Mouse (Mus musculus): ENCODE measurements around the gene Cntn5. TPM values are rescaled to one million over a fixed set of nuclear protein-coding genes. Genes with fewer than 3 reads are reported as not detected.

The Cntn5 gene
- polyA plus RNA-seq, 1 experiment from 2014 or later = 0.63 TPM

GRCm38 (mm10) chr9:9781157-9781884 is 1123.3 kb downstream of the Cntn5 start:
- no peak for DNase-seq (ENCODE audit: low spot score)
- H3K36me3 ChIP-seq = no peaks in the 10 kb centered on the region
- no peak overlapping the region for H3K27ac ChIP-seq (replicated peaks)
- no peak overlapping the region for H3K4me3 ChIP-seq
- no peaks in the 10 kb centered on the region for H3K27me3 ChIP-seq (ENCODE audit: low read depth, poor library complexity, severe bottlenecking)
- 81% methylated on average over 9 of the region's 9 CpGs for WGBS
- no peaks in the 10 kb centered on the region for H3K9me3 ChIP-seq (replicated peaks)
- H3K4me1 ChIP-seq = no peaks in the 10 kb centered on the region

DNA sequence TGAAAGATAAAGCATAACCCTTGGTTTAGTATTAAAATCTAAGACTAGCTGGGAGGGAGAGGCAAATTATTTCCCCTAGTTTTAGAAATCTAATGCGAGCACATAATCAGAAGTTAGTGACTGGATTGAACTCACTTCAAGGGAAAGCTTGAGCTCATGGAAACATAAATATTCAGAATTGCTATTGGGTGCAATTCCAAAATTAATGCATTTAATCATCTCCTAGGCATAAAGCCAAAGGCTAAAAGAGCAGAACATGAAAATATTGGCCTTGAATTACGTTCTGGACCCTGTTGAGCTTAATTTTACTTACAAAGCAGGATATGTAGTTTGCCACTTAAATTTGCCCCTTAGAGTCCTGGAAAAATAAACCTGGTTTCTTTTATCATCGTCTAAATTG is 1124.9 kb downstream of the Cntn5 start:
- no peaks in the 10 kb centered on the region for H3K4me1 ChIP-seq
- no peaks in the 10 kb centered on the region for H3K27me3 ChIP-seq (ENCODE audit: low read depth, poor library complexity, severe bottlenecking)
- 88% methylated on average over 3 of the region's 3 CpGs for whole genome bisulfite sequencing

GRCm38 (mm10) chr9:9770777-9771176 is 1133.8 kb downstream of the Cntn5 start:
- DNase-seq (ENCODE audit: low spot score) = no peak
- Histone ChIP-seq H3K4me1 (no peaks in the 10 kb centered on the region), H3K36me3 (no peaks in the 10 kb centered on the region), H3K9me3 (replicated peaks) (no peaks in the 10 kb centered on the region), H3K27me3 (ENCODE audit: low read depth, poor library complexity, severe bottlenecking) (no peaks in the 10 kb centered on the region), H3K27ac (replicated peaks) (no peak overlapping the region), H3K4me3 (no peak overlapping the region)
- WGBS = 78% methylated on average over 2 of the region's 2 CpGs

More for the DNA sequence above, 1124.9 kb downstream of the Cntn5 start:
- Histone ChIP-seq H3K36me3 (no peaks in the 10 kb centered on the region), H3K27ac (replicated peaks) (no peak overlapping the region), H3K4me3 (no peak overlapping the region), H3K9me3 (replicated peaks) (no peaks in the 10 kb centered on the region)
- DNase-seq (ENCODE audit: low spot score) = no peak

- Histone ChIP-seq H3K36me3 (no peaks in the 10 kb centered on the region), H3K4me1 (no peaks in the 10 kb centered on the region), H3K27me3 (ENCODE audit: low read depth, poor library complexity, severe bottlenecking) (no peaks in the 10 kb centered on the region), H3K27ac (replicated peaks) (no peak overlapping the region), H3K4me3 (no peak overlapping the region), H3K9me3 (replicated peaks) (no peaks in the 10 kb centered on the region)
- DNase-seq (ENCODE audit: low spot score) = no peak
These were observed 1134.9 kb downstream of the Cntn5 start for GRCm38 (mm10) chr9:9769659-9770058.

DNA sequence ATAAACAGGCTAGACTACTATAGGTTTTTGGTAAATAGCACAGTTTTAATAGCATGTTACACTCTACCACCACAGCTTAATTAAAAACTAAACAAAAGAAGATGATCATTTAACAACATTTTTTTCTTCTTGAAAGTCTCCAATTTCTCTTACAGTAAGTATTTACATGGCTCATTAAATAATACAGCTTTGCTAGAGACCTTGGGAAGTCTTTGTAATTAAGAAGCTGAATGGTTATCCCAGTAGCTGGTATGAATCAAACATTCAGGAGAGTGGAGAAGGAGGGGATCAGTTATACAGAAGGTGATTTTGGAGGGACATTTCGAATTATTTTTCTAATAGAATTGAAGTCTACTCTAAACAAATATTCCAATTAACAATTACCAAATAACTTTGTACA is 1186.4 kb downstream of the Cntn5 start:
- no peaks in the 10 kb centered on the region for H3K9me3 ChIP-seq (replicated peaks)
- H3K4me3 ChIP-seq = no peak overlapping the region
- no peaks in the 10 kb centered on the region for H3K27me3 ChIP-seq (ENCODE audit: low read depth, poor library complexity, severe bottlenecking)
- H3K4me1 ChIP-seq = no peaks in the 10 kb centered on the region
- no peaks in the 10 kb centered on the region for H3K36me3 ChIP-seq
- no peak overlapping the region for H3K27ac ChIP-seq (replicated peaks)
- 83% methylated on average over 1 of the region's 1 CpGs for WGBS
- DNase-seq (ENCODE audit: low spot score) = no peak

GRCm38 (mm10) chr9:9708671-9709070 is 1195.9 kb downstream of the Cntn5 start:
- Histone ChIP-seq H3K27ac (replicated peaks) (no peak overlapping the region), H3K4me3 (no peak overlapping the region), H3K4me1 (no peaks in the 10 kb centered on the region), H3K9me3 (replicated peaks) (no peaks in the 10 kb centered on the region), H3K36me3 (no peaks in the 10 kb centered on the region), H3K27me3 (ENCODE audit: low read depth, poor library complexity, severe bottlenecking) (no peaks in the 10 kb centered on the region)
- DNase-seq (ENCODE audit: low spot score) = no peak
- WGBS = 91% methylated on average over 5 of the region's 5 CpGs

DNA sequence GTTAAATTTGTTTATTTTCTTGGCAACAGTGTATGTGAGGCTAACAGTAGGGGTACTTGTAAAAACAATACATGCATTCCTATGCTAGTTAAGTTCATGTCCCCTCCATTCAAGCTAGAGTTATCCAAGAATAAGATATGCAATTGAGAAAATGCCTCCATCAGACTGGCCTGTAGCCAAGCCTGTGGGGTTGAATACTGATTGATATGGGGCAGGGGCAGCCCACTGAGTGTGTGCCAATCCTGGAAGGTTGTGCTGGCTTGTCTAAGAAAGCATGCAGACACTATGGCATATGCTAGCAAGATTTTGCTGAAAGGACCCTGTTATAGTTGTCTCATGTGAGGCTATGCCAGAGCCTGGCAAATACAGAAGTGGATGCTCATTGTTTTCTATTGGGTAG is 1196.8 kb downstream of the Cntn5 start:
- no peak for DNase-seq (ENCODE audit: low spot score)
- H3K9me3 ChIP-seq (replicated peaks) = no peaks in the 10 kb centered on the region
- H3K27me3 ChIP-seq (ENCODE audit: low read depth, poor library complexity, severe bottlenecking) = no peaks in the 10 kb centered on the region
- H3K27ac ChIP-seq (replicated peaks) = no peak overlapping the region
- H3K4me3 ChIP-seq = no peak overlapping the region
- no peaks in the 10 kb centered on the region for H3K4me1 ChIP-seq
- H3K36me3 ChIP-seq = no peaks in the 10 kb centered on the region

DNA sequence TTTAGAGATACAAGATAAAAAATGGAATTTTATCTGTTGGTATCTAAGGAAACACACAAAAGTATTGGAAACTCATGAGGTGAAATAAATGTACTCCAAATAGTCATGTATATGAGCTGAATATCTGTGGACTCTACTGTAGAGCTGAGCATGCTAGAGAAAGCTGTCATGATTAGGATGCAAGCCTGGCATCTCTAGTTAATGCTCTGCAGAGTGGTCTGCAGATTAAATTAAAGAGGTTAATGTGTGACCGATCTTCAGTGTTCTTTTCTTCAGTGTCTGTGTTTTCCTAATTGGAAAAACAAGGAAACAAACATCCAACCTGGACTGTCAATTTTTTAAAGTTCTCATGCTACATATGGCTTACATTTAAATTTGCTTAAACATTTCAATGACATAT is 1199.4 kb downstream of the Cntn5 start:
- 90% methylated on average over 1 of the region's 1 CpGs for WGBS
- no peak overlapping the region for H3K27ac ChIP-seq (replicated peaks)
- no peaks in the 10 kb centered on the region for H3K4me1 ChIP-seq
- H3K36me3 ChIP-seq = no peaks in the 10 kb centered on the region
- no peak for DNase-seq (ENCODE audit: low spot score)
- no peaks in the 10 kb centered on the region for H3K9me3 ChIP-seq (replicated peaks)
- no peaks in the 10 kb centered on the region for H3K27me3 ChIP-seq (ENCODE audit: low read depth, poor library complexity, severe bottlenecking)
- no peak overlapping the region for H3K4me3 ChIP-seq

DNA sequence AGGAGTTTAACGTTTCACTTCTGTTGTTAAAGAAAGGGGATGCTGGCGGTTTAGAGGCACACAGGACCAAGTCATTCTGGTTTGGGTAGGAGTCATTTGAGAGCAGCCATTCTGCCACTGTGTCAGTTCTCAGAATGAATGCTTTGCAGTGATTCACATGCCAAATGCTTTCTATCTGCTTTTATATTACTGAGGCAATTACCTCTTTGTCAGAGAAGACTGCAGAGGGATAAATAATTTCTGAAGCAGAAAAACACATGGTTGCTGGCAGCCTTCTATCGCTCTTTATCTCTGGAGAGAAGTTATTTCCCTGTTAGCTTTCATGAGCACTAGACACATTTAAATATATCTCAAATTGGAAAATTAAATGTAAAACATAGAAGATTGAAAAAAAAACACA is 1207.9 kb downstream of the Cntn5 start:
- no peaks in the 10 kb centered on the region for H3K9me3 ChIP-seq (replicated peaks)
- H3K27me3 ChIP-seq (ENCODE audit: low read depth, poor library complexity, severe bottlenecking) = no peaks in the 10 kb centered on the region
- DNase-seq (ENCODE audit: low spot score) = no peak
- H3K4me1 ChIP-seq = no peaks in the 10 kb centered on the region
- H3K36me3 ChIP-seq = no peaks in the 10 kb centered on the region
- 85% methylated on average over 3 of the region's 3 CpGs for WGBS
- H3K4me3 ChIP-seq = no peak overlapping the region
- no peak overlapping the region for H3K27ac ChIP-seq (replicated peaks)

DNA sequence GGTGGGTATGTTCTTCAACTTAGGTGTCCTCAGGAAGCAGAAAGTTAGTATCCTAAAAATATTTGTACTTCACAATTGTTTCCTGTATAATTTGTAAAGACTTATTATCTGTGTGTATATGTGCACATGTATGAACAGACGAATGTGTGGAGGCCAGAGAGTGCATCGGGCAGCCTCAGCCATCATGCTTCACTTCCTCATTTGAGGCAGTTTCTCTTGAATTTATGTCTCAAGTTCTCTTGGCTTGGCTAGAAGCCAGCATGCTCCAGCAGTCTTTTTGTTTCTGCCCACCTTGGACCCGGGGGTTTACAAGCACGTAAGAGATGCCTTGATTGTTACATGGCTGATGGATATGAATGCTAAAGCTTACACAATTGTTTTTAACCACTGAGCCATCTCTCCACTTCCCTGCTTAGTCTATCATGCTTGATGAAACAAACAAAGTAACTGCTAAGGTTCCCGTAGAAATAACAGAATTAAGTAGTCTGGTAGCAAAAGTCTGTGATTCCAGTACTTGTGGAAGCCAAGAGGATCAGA is 1222.2 kb downstream of the Cntn5 start:
- Histone ChIP-seq H3K4me1 (no peaks in the 10 kb centered on the region; the same call in 1 of the 2 replicates), H3K27me3 (ENCODE audit: low read depth, poor library complexity, severe bottlenecking) (no peaks in the 10 kb centered on the region), H3K27ac (replicated peaks) (no peak overlapping the region), H3K4me3 (no peak overlapping the region), H3K36me3 (no peaks in the 10 kb centered on the region), H3K9me3 (replicated peaks) (no peaks in the 10 kb centered on the region)
- no peak for DNase-seq (ENCODE audit: low spot score)
- WGBS = 58% methylated on average over 5 of the region's 5 CpGs

- no peak overlapping the region for H3K4me3 ChIP-seq
- WGBS = 83% methylated on average over 4 of the region's 4 CpGs
These were observed 1228.5 kb downstream of the Cntn5 start for GRCm38 (mm10) chr9:9676078-9676477.

DNA sequence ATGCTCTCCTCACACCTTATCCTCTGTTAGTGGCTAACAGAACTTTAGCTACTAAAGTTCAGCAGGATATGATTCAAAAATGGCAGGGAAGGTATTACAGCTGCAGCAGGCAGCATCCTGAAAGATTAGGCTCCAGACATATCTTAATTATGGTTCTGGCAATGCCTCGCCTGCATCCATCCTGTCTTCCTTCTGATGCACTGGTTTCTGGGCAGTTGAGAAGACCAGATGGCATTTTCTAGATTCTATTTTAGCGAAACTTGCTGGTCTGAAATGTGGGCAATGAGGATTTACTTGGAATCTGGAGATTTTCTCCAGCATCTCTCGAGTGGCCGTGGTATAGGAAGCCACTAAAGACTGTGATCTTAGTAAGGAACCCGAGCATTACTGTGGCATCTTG is 1230.0 kb downstream of the Cntn5 start:
- WGBS = 87% methylated on average over 5 of the region's 5 CpGs
- Histone ChIP-seq H3K4me3 (no peak overlapping the region), H3K4me1 (peaks cover 11% of the 10 kb centered on the region; the same call in 1 of the 2 replicates), H3K9me3 (replicated peaks) (no peaks in the 10 kb centered on the region), H3K27ac (replicated peaks) (no peak overlapping the region), H3K36me3 (no peaks in the 10 kb centered on the region), H3K27me3 (ENCODE audit: low read depth, poor library complexity, severe bottlenecking) (no peaks in the 10 kb centered on the region)
- no peak for DNase-seq (ENCODE audit: low spot score)

More at GRCm38 (mm10) chr9:9676078-9676477, 1228.5 kb downstream of the Cntn5 start:
- DNase-seq (ENCODE audit: low spot score) = no peak
- H3K27ac ChIP-seq (replicated peaks) = no peak overlapping the region
- H3K36me3 ChIP-seq = no peaks in the 10 kb centered on the region
- H3K9me3 ChIP-seq (replicated peaks) = no peaks in the 10 kb centered on the region
- H3K27me3 ChIP-seq (ENCODE audit: low read depth, poor library complexity, severe bottlenecking) = no peaks in the 10 kb centered on the region
- peaks cover 11% of the 10 kb centered on the region; the same call in 1 of the 2 replicates for H3K4me1 ChIP-seq

DNA sequence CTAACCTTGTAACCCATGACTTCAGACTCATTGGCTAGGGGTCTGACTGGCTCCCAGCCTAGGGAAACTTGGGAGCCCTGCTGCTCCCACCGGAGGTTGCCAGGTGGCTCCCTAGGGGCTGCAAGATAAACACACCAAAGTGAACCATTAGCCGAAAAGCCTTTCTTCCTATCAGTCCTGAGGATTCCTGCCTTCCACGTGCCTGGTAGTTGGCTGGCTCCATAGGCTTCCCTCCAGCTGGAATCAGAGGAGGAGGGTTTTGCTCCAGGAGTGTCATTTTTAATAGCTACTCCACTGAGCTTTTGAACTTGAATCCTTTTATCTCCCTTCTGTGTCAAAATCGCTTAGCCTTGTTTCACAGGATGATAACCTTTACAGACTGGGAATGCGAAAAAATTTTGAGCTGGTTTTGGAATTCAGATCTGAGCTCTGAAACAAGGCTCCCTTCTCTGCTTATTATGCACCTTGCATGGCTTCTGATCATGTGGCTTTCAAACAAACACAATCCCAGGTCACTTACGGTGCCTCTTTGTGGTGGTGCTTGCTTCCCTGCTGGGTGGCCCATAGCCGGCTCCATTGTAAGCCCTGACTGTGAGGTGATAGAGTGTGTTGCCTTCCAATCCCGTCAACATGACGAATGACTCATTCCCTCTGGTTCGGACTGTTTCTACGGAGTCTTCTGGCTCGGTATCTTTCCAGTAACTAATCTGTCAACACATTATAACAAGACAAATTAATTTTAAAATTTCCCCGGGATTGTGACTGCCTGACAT is 1231.1 kb downstream of the Cntn5 start:
- peaks cover 11% of the 10 kb centered on the region; the same call in 1 of the 2 replicates for H3K4me1 ChIP-seq
- DNase-seq (ENCODE audit: low spot score) = no peak
- 21% methylated on average over 13 of the region's 13 CpGs for WGBS

More for the DNA sequence above, 1231.1 kb downstream of the Cntn5 start:
- H3K27me3 ChIP-seq (ENCODE audit: low read depth, poor library complexity, severe bottlenecking) = no peaks in the 10 kb centered on the region
- H3K4me3 ChIP-seq = no peak overlapping the region
- H3K36me3 ChIP-seq = no peaks in the 10 kb centered on the region
- H3K9me3 ChIP-seq (replicated peaks) = no peaks in the 10 kb centered on the region
- H3K27ac ChIP-seq (replicated peaks) = no peak overlapping the region

All from midbrain, embryonic 10.5 days (tissue).